Mouse (Mus musculus): Measurements from ENCODE around the gene Tbc1d8.

Tbc1d8 gene

DNA sequence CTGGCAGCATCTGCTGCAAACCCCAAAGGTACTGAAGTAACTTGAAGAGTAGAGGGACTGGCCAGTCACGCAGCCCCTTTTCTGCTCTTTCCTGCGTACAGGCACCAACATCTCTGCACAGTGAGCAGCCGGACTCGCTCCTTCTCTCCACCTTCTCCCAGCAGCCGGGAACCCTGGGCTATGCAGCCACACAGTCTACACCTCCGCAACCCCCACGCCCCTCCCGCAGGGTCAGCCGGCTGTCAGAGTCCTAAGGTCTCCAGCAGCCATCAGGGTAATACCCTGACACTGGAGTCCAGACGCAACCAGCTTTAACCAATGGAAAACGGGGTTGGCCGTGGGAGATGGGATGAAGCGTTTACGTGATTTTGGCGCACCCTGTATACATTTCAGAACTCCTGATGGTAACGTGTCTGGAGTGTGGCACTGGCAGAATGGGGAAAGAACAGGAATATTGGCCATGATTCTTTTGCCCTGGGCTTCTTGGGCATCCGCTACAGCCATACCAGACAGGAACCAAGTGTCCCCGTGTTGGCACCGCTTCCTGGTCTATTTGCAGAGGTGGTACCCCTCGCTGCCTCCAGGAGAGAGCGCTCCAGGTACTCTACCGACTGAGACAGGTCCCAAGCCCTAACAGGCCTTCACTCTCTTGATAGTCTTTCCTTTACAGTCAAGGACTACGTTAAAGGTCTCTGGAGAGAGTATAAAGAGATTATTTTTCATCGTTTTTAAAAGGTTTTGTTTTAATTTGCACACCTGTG lies 116.6 kb downstream of the Tbc1d8 start:
- no peak for DNase-seq

DNA sequence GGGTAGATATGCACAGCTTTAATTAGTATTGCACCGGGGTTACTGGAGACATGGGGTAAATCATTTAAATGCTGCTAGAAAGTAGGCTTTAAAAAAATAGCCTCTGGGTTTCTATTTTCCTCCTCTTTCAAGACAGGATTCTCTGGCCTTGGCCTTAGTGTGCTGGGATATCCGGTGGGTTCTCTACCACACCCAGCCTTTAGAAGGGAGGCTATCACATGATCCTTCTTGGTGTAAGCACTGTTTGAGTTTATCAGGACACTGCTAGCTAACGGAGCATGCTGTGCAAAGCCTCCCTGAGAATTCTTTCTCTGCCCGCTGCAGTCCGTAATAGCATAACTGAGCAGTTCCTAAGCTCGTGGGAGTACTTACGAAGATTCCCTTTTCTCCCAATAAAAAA lies 129.1 kb downstream of the Tbc1d8 start:
- no peak for DNase-seq

DNA sequence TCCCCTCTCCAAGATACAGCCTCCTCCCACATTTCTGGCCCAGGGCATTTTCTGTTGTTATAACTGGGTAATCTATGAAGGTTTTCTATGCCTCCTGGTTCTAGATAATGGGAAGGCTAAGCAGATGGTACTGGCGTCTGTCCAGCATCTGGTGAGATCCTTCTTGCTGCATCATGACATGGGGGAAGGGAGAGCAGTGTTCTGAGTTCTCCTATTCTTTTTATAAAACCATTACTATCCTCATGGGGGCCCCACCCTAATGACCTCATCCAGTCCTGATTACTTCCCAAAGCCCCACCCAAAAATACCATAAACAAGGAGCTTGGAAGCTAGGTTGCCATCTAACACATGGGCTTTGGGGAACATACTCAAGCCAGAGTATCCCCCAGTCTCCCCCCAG lies 129.6 kb downstream of the Tbc1d8 start:
- DNase-seq = no peak

DNA sequence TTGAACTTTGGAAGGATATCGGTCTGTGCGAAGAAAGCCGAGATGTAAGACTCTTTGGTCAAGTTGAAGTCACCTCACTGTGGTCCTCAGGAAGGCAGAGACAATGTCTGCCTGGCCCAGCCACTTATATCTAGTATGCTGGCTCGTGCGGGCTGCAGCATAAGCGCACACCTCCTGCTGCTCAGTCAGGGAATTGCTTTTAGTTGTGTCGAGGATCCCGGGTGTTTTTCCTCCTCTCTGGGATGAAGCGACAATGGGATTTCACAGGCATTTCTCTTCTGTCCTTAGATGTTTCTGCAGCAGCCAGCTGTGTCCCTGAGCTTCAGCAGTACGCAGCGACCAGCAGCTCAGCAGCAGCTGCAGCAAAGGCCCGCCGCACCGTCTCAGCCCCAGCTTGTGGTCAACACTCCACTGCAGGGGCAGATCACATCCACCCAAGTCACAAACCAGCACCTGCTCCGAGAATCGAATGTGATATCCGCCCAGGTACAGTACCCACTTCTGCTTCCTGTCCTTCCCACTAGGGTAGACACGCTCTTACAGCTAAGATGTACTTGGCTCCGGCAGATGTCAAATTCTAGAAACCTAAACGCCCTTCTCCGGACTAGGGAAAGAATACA lies 133.5 kb downstream of the Tbc1d8 start:
- DNase-seq = peak; percentile 63

DNA sequence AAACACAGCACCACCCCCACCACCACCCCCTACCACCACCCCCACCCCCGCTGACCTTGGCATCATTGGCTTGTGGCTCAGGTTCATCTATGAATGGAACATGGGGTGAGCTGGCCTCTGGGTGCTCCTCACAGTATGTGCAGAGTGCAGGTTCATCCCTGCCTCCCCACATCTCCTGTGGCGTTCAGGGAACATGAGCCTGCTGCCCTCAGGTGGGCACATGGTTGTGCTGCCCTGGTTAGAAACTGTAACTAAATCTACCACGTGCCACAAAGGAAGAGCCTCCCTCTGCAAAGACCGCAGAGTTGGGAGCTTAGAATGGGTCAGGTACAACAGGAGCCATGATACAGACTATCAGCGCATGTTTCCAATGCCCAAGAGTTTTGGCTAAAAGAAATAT lies 135.3 kb downstream of the Tbc1d8 start:
- no peak for DNase-seq

DNA sequence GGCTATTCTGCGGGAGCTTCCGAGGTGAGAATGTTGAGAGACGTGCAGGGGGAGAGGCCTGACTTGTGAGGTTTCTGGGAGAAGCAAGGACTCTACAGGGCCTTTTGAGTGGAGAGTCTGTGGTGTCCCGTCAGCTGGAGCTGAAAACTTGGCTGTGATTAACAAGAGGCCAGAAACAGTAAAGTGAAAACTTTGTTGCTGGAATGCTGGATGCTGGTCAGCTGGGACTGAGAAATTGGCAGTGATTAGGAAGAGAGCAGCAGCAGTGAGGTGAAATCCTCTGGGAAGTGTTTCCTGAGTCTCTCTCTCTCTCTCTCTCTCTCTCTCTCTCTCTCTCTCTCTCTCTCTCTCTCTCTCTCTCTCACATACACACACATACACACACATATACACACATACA lies 136.7 kb downstream of the Tbc1d8 start:
- no peak for DNase-seq

DNA sequence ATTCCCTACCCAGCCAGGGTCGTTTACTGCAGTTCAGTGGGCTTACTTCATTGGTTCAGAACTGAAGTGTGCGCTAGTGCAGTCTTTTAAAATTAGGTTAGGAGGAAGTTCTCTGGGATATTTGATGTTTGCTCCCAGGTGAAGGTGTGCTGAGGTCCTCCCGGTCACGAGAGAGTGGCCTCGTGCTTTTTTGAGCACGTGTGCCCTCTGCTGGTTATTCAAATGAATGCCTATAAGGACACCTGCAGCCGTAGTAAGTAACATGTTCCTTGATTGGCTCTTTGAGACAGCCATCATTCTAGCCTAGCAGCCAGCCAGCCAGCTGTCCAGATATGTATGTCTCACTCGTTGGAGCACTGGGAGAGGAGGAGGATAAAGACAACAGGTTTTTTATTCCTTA lies 137.9 kb downstream of the Tbc1d8 start:
- peak; percentile 66 for DNase-seq

DNA sequence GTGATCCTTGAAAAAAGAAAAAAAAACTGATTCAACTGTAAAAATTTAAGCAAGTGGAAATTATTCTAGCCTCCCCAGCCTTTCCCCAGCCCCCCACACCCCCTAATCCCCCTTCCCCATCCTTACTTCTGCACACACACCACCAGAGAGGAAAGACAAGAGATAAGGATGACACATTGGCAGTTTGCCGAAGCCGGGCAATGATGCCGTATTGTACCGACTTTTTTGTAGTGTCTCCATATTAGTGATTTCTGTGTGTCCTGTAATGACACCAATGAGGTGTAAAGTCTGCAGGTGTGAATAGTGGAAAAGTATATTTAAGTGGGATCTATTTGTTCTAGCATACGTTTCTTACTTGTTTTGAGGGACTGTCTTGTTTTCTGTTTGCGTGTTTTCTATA lies 138.4 kb downstream of the Tbc1d8 start:
- DNase-seq = no peak

DNA sequence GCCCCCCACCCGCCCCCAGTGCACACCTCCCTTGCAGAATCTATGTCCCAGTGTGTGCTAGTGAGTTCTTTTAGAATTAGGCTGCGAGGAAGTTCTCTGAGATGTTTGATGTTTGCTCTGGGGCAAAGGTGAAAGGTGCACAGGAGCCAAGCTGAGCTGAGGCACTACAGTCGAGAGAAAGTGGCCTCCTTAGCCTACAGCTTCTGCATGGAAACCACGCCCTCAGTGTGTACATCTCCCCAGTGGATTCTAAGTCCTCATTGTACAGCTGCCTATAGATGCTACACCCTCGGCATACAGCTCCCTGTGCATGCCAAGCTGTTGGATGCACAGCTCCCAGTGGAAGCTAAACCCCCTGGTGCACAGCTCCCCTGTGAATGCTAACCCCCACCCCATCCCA lies 139.1 kb downstream of the Tbc1d8 start:
- no peak for DNase-seq

DNA sequence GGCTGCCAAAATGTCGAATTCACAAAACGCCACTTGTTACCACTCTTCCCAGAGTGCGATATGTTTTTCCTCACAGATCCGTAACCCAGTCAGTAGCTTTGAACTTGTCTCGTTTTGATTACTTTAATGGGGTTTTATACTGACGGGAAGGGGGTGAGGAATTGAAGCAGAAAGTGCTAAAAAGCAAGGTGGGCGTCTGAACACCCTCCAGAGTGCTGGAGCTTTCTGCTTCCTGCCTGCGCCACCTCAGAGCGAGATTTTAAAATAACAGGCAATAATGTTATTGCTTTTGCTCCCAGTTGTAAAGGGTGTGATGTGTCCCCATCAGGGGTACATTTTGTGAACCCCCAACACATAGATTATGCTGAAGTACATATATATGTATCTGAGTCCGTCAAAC lies 139.7 kb downstream of the Tbc1d8 start:
- DNase-seq = no peak

DNA sequence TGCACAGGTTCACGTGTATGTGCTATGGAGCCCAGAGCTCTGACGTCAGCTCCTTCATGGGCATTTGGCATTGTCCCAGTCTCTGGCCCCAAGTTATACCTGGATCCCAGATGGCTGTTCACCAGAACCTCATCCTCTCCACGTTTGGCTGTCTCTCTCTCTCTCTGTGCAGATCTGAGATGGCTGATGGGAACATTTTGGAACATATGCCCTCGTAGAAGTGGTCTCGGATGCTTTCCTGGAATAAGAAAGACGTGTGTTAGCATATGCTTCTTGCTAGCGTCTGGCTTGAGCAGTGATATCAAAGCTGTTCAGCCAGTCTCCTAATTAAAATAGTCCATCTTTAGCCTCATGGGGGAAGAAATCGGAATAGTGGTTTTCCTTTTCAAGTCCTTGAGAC lies 141.8 kb downstream of the Tbc1d8 start:
- DNase-seq = no peak

DNA sequence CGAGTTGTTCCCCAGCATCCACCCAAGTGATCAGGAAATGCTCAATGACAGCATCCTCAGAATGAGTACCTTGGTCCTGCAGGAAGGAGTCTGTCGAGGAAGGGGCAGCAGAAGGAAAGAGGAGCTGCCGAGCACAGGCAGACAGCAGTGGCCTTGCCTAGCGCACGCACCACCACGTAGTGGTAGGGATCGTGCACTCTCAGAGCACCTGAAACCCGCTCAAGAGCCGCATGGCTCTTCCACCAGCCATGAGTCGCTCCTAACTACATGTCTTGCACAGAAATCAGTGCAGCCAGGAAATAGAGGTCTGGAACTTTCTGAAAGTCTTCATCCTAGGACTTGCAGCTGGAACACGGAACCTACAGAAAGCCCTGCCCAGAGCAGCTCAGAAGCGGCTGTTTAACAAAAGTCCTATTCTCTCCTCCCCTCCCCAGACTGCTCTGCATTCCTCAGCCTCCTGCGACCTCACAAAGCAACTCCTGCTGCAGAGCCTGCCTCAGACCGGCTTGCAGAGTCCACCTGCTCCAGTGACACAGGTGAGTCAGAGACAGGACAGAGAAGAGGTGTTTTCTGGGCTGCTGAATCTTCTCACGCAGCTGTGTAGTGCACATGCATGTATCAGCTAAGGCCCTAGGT lies 142.9 kb downstream of the Tbc1d8 start:
- DNase-seq = no peak

DNA sequence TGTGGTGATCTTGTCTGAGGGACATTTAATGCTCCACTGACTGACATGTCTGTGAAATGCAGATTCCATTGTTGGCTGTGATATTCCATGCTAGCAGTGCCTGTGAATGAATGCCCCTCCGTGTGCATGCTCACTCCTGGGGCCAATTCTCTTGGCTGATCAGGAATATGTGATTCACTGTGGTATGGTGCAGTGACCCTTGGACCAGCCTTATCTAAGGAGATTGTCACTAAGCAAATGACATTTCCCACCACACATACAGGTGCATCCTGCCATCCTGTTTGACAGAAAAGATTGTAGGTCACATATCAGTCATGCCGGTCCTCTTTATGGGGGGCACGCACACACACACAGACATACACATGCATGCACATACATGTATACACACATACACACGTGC lies 146.1 kb downstream of the Tbc1d8 start:
- DNase-seq = no peak

DNA sequence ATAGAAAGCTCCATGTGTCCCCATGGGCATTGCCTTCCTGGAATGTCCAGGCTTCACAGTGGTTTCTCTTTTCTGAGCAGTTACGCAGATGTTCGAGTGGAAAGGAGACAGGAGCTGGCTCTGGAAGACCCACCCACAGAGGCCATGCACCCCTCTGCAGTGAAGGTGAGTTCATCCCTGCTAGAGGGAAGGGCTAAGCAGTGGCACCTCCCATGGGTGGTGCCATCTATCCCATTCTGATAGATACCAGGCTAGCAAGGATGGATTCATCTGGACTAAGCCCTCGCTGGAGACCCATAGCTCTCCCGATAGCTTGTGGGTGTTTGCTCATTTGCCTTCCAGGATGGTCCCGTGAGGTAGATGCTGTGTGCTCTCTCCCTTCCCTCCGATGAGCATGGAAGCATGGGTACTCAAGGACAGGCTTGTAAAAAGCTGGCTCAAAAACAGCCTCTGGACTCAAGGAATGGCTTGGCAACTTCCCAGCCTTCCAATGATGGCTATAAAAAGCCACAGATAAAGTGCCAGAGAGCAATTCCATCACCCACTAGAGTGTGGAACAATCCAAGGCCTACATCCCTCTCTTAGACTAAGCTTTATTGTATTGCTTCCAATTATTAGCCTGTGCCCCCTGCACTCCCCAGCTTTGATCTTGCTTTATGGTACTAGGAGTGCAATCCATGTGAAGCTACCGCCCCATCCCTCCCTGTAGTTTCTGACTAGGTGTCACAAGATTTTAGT lies 147.5 kb downstream of the Tbc1d8 start:
- no peak for DNase-seq

DNA sequence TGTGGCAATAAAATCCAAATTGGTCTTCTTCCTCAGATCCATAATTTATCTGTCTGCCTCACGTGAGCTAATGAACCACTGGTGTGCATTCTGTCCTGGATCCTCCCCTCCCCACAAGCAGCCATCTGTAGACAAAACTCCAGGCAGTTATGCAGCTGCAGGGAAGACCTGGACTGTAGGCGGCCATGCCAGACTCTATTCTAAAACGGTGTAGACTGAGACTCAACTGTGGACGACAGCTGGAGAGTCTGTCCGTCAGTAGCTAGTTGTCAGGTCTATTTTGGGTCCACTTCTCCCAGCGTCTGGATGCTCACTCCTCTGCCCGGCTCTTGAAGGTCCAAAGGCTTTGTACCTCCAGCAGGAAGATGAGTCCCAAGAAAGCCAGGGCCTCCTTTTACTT lies 151.0 kb downstream of the Tbc1d8 start:
- DNase-seq = no peak

DNA sequence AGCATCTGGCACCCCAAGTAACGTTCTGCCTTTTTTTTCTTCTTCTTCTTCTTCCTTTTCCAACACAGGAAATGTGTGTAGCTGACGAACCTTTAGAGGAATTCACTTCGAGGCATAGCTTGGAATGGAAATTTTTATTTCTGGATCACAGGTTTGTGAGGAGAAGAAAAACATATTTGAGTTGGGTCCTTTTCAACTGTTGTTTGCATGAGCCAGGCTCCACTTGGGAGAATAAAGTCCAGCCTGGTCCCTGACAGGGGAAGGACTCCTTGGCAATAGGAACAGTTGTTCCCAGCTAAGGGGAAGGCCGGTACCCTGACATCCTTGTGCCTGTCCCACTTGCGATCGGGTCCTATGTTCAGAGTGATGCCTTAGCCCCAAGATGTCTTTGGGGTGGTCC lies 153.3 kb downstream of the Tbc1d8 start:
- no peak for DNase-seq

DNA sequence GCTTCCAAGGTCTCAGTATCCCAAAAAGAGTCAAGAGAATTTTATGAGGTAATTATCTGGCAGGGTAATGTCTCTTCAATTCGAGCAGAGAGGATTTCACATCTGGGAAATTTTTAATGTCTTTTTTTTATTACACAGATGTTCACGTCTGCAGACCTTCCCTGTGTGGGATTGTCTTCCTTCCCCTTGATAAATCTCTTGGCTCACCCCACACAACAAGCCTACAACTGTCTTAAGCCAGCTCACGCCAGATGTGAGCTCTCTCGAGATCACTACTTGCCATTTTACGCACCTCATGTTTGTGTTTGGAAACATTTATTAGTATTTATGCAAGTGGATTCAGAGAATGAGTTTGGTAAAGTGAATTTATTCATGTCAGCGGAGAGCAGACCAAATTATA lies 156.6 kb downstream of the Tbc1d8 start:
- DNase-seq = no peak

Measured in thymus, postnatal 4 days (tissue).